Mouse (Mus musculus) erythroblast, embryonic 14.5 days (primary cell): ENCODE results near the gene Tchh. TPM values are rescaled to one million over a fixed set of nuclear protein-coding genes. Genes with fewer than 3 reads are reported as not detected.
"Not testable (repeated sequence)": the region's sequence is repeated elsewhere in the genome, so short reads cannot be mapped to it uniquely, and the experiment has no call there.

Source experiments
- H3K27me3 ChIP-seq: 2 replicates; pipeline ENCODE4 v1.6.1; 2012; ENCODE audit warnings: inconsistent platforms; ENCODE audit not compliant: control insufficient read depth
- H3K36me3 ChIP-seq: 2 replicates; pipeline ENCODE4 v1.6.1; 2012; ENCODE audit warnings: mild to moderate bottlenecking, inconsistent platforms; ENCODE audit not compliant: control insufficient read depth
- H3K4me1 ChIP-seq: 2 replicates; pipeline ENCODE4 v1.6.1; 2012; ENCODE audit warnings: inconsistent platforms; ENCODE audit not compliant: control insufficient read depth
- H3K4me3 ChIP-seq: replicated peaks from 2 replicates; pipeline ENCODE3; 2012; ENCODE audit warnings: moderate library complexity, mild to moderate bottlenecking, inconsistent platforms
- H3K9me3 ChIP-seq: 2 replicates; pipeline ENCODE4 v1.6.1; 2012; ENCODE audit warnings: low read length, inconsistent platforms, mixed read lengths; ENCODE audit not compliant: control insufficient read depth
- GATA1 ChIP-seq: IDR thresholded peaks from 2 replicates; pipeline ENCODE4 v1.6.1; 2012; ENCODE audit warnings: low read length, inconsistent platforms, mixed read lengths
- TAL1 ChIP-seq: IDR thresholded peaks from 3 replicates; pipeline ENCODE4 v1.6.1; 2012; ENCODE audit warnings: low read length, inconsistent platforms, mixed read lengths
- polyA plus RNA-seq: library from polyadenylated mRNA; stranded (reverse); fragments of >175 nt; gene quantifications from 2 replicates; pipeline ENCODE4 v1.2.3, GENCODE M21; 2012

Tchh gene
- polyA plus RNA-seq, 1 experiment: not detected

DNA sequence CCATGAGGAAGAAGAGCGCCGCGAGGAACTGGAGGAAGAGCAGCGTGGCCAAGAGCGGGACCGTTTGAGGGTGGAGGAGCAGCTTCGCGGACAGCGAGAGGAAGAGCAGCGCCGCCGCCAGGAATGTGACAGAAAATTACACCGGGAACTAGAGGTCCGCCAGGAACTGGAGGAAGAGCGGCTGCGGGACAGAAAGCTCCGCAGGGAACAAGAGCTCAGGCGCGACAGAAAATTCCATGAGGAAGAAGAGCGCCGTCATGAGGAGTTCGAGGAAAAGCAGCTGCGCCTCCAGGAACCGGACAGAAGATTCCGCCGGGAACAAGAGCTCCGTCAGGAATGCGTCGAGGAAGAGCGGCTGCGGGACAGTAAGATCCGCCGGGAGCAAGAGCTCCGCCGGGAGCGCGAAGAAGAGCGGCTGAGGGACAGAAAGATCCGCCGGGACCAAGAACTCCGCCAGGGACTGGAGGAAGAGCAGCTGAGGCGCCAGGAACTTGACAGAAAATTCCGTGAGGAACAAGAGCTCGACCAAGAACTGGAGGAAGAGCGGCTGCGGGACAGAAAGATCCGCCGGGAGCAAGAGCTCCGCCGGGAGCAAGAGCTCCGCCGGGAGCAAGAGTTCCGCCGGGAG lies 4.1 kb downstream of the Tchh start:
- Histone ChIP-seq H3K9me3 (peaks cover 11% of the 10 kb centered on the region; the same call in 1 of the 2 replicates), H3K4me3 (no peak overlapping the region), H3K27me3 (peaks cover 73% of the 10 kb centered on the region), H3K36me3 (no peaks in the 10 kb centered on the region), H3K4me1 (no peaks in the 10 kb centered on the region)
- TF ChIP-seq GATA1 (no peak), TAL1 (no peak)

DNA sequence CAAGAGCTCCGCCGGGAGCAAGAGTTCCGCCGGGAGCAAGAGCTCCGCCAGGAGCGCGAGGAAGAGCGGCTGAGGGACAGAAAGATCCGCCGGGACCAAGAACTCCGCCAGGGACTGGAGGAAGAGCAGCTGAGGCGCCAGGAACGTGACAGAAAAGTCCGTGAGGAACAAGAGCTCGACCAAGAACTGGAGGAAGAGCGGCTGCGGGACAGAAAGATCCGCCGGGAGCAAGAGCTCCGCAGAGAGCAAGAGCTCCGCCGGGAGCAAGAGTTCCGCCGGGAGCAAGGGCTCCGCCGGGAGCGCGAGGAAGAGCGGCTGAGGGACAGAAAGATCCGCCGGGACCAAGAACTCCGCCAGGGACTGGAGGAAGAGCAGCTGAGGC lies 4.6 kb downstream of the Tchh start:
- not testable (repeated sequence) for H3K4me3 ChIP-seq
- peaks cover 75% of the 10 kb centered on the region for H3K27me3 ChIP-seq

DNA sequence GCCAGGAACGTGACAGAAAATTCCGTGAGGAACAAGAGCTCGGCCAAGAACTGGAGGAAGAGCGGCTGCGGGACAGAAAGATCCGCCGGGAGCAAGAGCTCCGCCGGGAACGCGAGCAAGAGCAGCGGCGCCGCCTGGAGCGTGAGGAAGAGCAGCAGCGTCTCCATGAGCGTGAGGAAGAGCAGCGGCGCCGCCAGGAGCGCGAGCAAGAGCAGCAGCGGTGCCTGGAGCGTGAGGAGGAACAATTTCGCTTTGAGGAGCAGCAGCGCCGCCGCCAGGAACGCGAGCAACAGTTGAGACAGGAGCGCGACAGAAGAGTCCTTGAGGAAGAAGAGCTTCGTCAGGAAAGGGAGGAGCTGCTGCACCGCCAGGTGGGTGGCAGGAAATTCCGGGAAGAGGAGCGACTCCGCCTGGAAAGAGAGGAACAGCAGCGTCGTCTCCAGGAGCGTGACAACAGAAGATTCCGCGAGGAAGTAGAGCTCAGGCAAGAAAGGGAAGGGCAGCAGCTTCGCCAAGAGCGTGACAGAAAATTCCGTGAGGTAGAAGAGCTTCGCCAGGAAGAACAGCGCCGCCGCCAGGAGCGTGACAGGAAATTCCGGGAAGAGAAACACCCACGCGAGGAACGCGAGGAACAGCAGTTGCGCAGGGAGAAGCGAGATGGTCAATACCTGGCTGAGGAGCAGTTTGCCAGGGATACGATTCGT lies 5.2 kb downstream of the Tchh start:
- H3K4me3 ChIP-seq: peak overlapping the region; percentile 28
- H3K27me3 ChIP-seq: peaks cover 71% of the 10 kb centered on the region
- H3K36me3 ChIP-seq: no peaks in the 10 kb centered on the region
- H3K9me3 ChIP-seq: peaks cover 11% of the 10 kb centered on the region; the same call in 1 of the 2 replicates
- TF ChIP-seq GATA1 (no peak), TAL1 (no peak)
- no peaks in the 10 kb centered on the region for H3K4me1 ChIP-seq

More for the DNA sequence above, 4.6 kb downstream of the Tchh start:
- H3K4me1 ChIP-seq, H3K36me3 ChIP-seq: not testable (repeated sequence)
- H3K9me3 ChIP-seq: peaks cover 11% of the 10 kb centered on the region; the same call in 1 of the 2 replicates

DNA sequence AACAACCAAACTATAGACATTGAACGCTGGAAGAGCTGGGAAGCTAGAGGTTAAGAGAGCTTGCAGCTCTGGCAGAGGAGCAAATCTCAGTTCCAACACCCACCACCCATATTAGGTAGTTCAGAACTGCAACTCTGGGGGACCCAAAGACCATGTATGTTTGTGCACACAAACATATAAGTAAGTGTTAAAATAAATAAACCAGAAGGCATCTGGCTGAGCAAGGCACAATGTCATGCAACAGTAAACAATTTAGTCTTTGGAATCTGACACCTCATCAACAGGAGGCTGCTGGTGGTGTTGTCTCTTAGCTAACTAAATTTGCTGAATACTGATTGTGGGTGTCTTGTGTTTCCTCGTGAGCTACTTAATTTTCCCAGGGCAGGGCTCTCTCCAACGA lies 24.4 kb downstream of the Tchh start:
- Histone ChIP-seq H3K36me3 (no peaks in the 10 kb centered on the region), H3K27me3 (no peaks in the 10 kb centered on the region), H3K4me3 (no peak overlapping the region), H3K4me1 (no peaks in the 10 kb centered on the region), H3K9me3 (no peaks in the 10 kb centered on the region)
- TF ChIP-seq TAL1 (no peak), GATA1 (no peak)

DNA sequence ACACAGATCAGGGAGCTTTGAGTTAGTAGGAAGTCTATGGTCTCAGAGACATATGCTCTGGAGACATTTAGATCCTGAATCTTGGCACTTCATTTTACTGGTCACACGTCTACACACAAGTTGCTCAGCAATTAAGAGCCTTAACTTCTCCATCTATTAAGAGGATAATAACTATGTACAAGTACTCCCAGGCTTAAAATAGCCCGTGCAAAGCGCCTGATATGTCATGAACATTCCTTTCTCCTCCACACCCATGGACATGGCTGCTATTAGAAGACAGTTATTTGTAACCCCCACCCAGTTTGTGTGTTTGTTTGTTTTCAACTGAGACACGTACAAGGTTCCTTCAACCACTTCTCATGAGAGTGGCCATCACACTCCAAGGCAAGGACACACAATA lies 25.0 kb downstream of the Tchh start:
- Histone ChIP-seq H3K4me1 (no peaks in the 10 kb centered on the region), H3K4me3 (no peak overlapping the region), H3K27me3 (no peaks in the 10 kb centered on the region), H3K9me3 (no peaks in the 10 kb centered on the region), H3K36me3 (no peaks in the 10 kb centered on the region)
- no peak for TF ChIP-seq GATA1
- no peak for TF ChIP-seq TAL1

DNA sequence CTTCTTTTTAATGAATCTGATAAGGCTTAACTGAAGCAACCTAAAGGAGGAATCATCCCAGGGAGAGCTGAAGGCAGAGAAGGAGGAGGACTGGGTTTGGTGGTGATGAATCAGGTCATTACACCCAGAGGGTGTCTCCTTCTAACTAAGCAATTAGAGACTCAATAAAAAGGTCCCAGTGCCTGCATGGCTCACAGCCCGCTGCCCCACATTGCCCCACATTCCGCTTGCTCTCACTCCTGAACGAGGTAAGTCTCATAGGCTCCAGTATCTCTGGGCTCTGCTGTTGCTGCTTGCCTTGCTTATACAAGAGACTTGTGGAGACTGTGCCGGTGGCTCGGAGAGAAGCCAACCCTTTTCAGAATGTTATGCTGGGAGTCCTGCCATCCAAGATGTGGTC lies 26.4 kb downstream of the Tchh start, which contains the start of gene Tchhl1:
TSS of gene Tchhl1 (plus strand) at position 194 of the 400 bp plus-strand sequence.
- Histone ChIP-seq H3K9me3 (no peaks in the 10 kb centered on the region), H3K4me1 (no peaks in the 10 kb centered on the region), H3K27me3 (no peaks in the 10 kb centered on the region), H3K4me3 (no peak within 1 kb of the TSS), H3K36me3 (no peaks in the 10 kb centered on the region)
- no peak for TF ChIP-seq GATA1
- TF ChIP-seq TAL1: no peak

DNA sequence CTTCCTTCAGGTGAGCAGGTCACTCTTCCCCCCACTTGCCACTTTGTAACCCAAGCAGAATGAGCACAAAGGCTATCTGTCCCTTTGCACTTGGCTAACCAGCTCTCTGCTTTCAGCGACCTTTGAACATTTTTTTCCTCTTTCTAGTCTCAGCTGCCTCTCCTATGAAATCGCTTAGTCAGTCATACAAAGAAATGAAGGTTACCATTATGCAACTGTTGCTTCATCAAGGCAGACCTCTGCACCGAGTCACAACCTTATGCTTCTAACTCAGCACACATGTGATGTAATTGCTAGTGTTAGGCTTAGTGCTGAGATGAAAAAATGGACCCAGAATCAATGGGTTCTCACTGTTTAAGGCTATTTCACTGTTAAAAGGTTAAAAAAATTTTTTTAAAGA lies 27.5 kb downstream of the Tchh start:
- no peak overlapping the region for H3K4me3 ChIP-seq
- no peaks in the 10 kb centered on the region for H3K27me3 ChIP-seq
- no peaks in the 10 kb centered on the region for H3K4me1 ChIP-seq
- no peaks in the 10 kb centered on the region for H3K36me3 ChIP-seq
- TF ChIP-seq GATA1: no peak
- no peaks in the 10 kb centered on the region for H3K9me3 ChIP-seq

DNA sequence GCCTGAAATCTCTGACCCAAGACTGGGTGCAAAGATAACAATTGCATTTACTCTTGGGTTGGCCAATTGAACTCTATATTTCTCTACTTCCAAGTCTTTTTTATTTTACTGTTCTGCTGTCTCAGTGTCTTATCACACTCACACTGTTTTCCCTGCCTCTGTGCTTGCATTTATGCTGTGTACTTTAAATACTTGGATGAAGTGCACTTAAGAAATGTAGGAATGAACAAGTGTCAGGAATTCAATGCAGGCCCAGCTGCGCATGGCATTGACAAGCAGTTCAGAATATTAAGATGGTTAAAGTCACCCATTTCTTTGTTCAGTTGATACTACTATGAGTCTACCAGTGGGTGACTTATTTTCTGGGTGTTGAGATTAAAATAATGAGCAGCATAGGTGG lies 37.9 kb downstream of the Tchh start:
- Histone ChIP-seq H3K36me3 (no peaks in the 10 kb centered on the region), H3K27me3 (no peaks in the 10 kb centered on the region), H3K4me3 (no peak overlapping the region), H3K9me3 (no peaks in the 10 kb centered on the region), H3K4me1 (no peaks in the 10 kb centered on the region)
- TF ChIP-seq TAL1 (no peak), GATA1 (no peak)

DNA sequence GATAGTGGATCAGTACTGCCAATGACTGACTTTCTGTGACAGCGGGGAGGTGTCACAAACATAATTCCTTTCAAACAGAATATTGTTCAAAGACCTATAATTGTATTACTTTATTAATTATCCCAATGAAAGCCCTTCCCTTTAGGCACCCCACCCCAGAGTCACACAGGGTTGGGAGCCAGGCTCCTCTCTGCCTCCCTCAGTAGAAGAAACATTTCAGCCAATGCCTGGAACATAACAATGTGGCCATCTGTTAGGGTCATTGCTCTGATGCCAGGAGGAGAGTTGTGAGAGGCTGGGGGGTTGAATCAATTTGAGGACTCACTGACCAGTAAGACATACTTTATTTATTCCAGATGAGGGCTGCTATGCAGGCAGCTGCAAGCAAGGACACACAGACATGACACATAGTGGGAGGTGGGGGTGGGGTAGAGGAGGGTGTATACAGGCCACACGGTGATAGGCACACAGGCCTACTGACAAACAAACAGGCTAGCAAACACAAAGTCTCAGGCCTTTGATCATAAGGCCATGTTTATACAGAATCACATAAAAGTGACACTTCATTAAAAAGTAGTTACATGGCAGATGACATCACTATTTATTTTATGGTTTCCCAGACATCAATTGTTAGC lies 40.0 kb downstream of the Tchh start:
- H3K27me3 ChIP-seq: no peaks in the 10 kb centered on the region
- no peaks in the 10 kb centered on the region for H3K4me1 ChIP-seq
- no peaks in the 10 kb centered on the region for H3K36me3 ChIP-seq
- H3K9me3 ChIP-seq: no peaks in the 10 kb centered on the region
- TF ChIP-seq GATA1 (no peak), TAL1 (no peak)
- H3K4me3 ChIP-seq: no peak overlapping the region
